Mouse (Mus musculus) brain, embryonic 14.5 days (tissue): ENCODE measurements around the gene Olfr96.

Source experiments
- CTCF ChIP-seq: fragments of 200-500 bp; IDR thresholded peaks from 2 replicates; pipeline ENCODE4 v1.5.1; 2012; ENCODE audit warnings: inconsistent platforms, mild to moderate bottlenecking, moderate library complexity, borderline replicate concordance; ENCODE audit not compliant: insufficient read depth, insufficient read length; ENCODE audit errors: extremely low read depth
- POLR2A ChIP-seq: fragments of 200-500 bp; IDR thresholded peaks from 2 replicates; pipeline ENCODE4 v1.6.1; 2012; ENCODE audit warnings: mild to moderate bottlenecking, inconsistent platforms, borderline replicate concordance; ENCODE audit not compliant: poor library complexity, insufficient read depth, insufficient read length, severe bottlenecking; ENCODE audit errors: extremely low read depth

GRCm38 (mm10) chr17:37218486-37218885 lies 1.5 kb upstream of the Olfr96 start:
- no peak for TF ChIP-seq CTCF
- no peak for TF ChIP-seq POLR2A
